ENCODE assay signal across 30 mouse cellular contexts in the genomic region with DNA sequence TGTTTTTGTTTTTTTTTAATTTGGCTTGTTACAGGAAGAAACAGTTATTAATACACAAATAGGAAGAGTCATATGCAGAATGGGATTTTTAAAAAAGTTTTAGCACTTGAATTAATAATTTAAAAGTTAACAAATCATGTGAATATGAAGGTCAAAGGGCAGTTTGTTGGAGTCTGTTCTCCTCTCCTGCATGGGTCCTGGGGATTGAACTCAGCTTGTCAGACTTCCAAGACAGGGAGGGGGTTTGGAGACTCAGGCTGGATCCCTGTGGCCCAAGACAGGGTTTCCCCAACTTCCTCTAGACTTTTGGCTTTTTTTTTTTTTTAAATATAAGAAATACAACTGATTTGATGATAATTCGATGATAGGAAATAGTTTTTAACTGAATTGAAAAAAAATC.
"Had no signal": no experiment of that assay in that cellular context is flagged by ENCODE, and none has a peak within 500 bp of the region (broad histone marks: within the 10 kb centered on the region; RNA-seq: fewer than 3 reads in every experiment).

No protein-coding gene starts in this region.

- ATAC-seq: hindbrain, embryonic 16.5 days; hindbrain, postnatal 0 days; inflammation-experienced regulatory T-cells, adult 6 months; intestine, embryonic 15.5 days; intestine, embryonic 16.5 days; intestine, postnatal 0 days had no signal

- H3K36me3 ChIP-seq: heart, embryonic 10.5 days; heart, embryonic 12.5 days; heart, embryonic 15.5 days; hindbrain, embryonic 12.5 days; hindbrain, embryonic 13.5 days; hindbrain, embryonic 15.5 days; intestine, embryonic 15.5 days; kidney, embryonic 15.5 days had no signal

- H3K4me1 ChIP-seq: heart, embryonic 10.5 days; heart, embryonic 12.5 days; heart, embryonic 13.5 days; heart, embryonic 15.5 days; hindbrain, embryonic 12.5 days; hindbrain, embryonic 13.5 days; hindbrain, embryonic 15.5 days; intestine, embryonic 15.5 days; kidney, embryonic 15.5 days had no signal

- H3K4me3 ChIP-seq: heart, embryonic 10.5 days; heart, embryonic 12.5 days; heart, embryonic 13.5 days; heart, embryonic 15.5 days; hindbrain, embryonic 10.5 days; hindbrain, embryonic 12.5 days; hindbrain, embryonic 13.5 days; hindbrain, embryonic 15.5 days; intestine, embryonic 15.5 days; kidney, embryonic 15.5 days; layer of hippocampus, adult 2 months; left cerebral cortex, adult 2 months had no signal

- H3K4me2 ChIP-seq: heart, embryonic 11.5 days; heart, embryonic 12.5 days; heart, embryonic 13.5 days; heart, embryonic 15.5 days; hindbrain, embryonic 12.5 days; hindbrain, embryonic 13.5 days; hindbrain, embryonic 14.5 days; hindbrain, embryonic 15.5 days; intestine, embryonic 15.5 days; kidney, embryonic 15.5 days had no signal

- H3K27me3 ChIP-seq: heart, embryonic 12.5 days; heart, embryonic 13.5 days; heart, embryonic 15.5 days; hindbrain, embryonic 12.5 days; hindbrain, embryonic 13.5 days; hindbrain, embryonic 15.5 days; intestine, embryonic 15.5 days; kidney, embryonic 15.5 days had no signal

- DNase-seq: heart, postnatal 10 days; heart, postnatal 14 days; heart, postnatal 36 days; heart, postnatal 4 days; kidney, adult 11 months; kidney, adult 18-20 months; kidney, postnatal 25 days; kidney, postnatal 4 days; layer of hippocampus, adult 9-11 months; layer of hippocampus, postnatal 36 days had no signal

- H3K27ac ChIP-seq: heart, embryonic 10.5 days; heart, embryonic 13.5 days; heart, embryonic 15.5 days; hindbrain, embryonic 10.5 days; hindbrain, embryonic 12.5 days; hindbrain, embryonic 13.5 days; hindbrain, embryonic 14.5 days; hindbrain, embryonic 15.5 days; hindbrain, postnatal 0 days; intestine, embryonic 15.5 days; kidney, embryonic 15.5 days; kidney, postnatal 0 days; layer of hippocampus, adult 2 months; left cerebral cortex, adult 2 months had no signal

- H3K9ac ChIP-seq: heart, embryonic 12.5 days; heart, embryonic 13.5 days; heart, embryonic 15.5 days; hindbrain, embryonic 12.5 days; hindbrain, embryonic 13.5 days; hindbrain, embryonic 14.5 days; hindbrain, embryonic 15.5 days; intestine, embryonic 15.5 days; kidney, embryonic 15.5 days had no signal

- H3K9me3 ChIP-seq: heart, embryonic 10.5 days; heart, embryonic 12.5 days; heart, embryonic 13.5 days; heart, embryonic 15.5 days; hindbrain, embryonic 10.5 days; hindbrain, embryonic 12.5 days; hindbrain, embryonic 13.5 days; hindbrain, embryonic 15.5 days; intestine, embryonic 15.5 days; kidney, embryonic 15.5 days had no signal
